Mouse (Mus musculus) liver (tissue): ENCODE measurements around the gene Hoxc8.

Source experiments
- DNase-seq: peaks from one replicate; pipeline ENCODE4 v3.0.0-alpha.2; 2020; ENCODE audit warnings: mixed read lengths

Hoxc8 gene

GRCm38 (mm10) chr15:102983716-102984115 is 6.7 kb upstream of the Hoxc8 start:
- DNase-seq: no peak

- no peak for DNase-seq
These were observed 5.9 kb upstream of the Hoxc8 start for GRCm38 (mm10) chr15:102984521-102984920.

- DNase-seq: no peak
These were observed 5.5 kb upstream of the Hoxc8 start for GRCm38 (mm10) chr15:102984925-102985324.

- DNase-seq: peak; percentile 84
These were observed 3.1 kb upstream of the Hoxc8 start for GRCm38 (mm10) chr15:102987124-102987833.

- no peak for DNase-seq
These were observed 2.3 kb upstream of the Hoxc8 start for GRCm38 (mm10) chr15:102988078-102988477.

- DNase-seq: no peak
These were observed 1.4 kb downstream of the Hoxc8 start for GRCm38 (mm10) chr15:102991782-102992181.

GRCm38 (mm10) chr15:102992206-102992605 is 1.8 kb downstream of the Hoxc8 start:
- DNase-seq: no peak

GRCm38 (mm10) chr15:102992863-102993262 is 2.5 kb downstream of the Hoxc8 start:
- no peak for DNase-seq

GRCm38 (mm10) chr15:102996548-102996947 is 6.1 kb downstream of the Hoxc8 start:
- no peak for DNase-seq

GRCm38 (mm10) chr15:102997431-102997830 is 7.0 kb downstream of the Hoxc8 start:
- no peak for DNase-seq

- no peak for DNase-seq
These were observed 7.5 kb downstream of the Hoxc8 start, which contains the start of gene Hoxc6 for GRCm38 (mm10) chr15:102997939-102998355. Gene Hoxc6 (plus strand): TSS chr15:102998257.

- DNase-seq: no peak
These were observed 8.3 kb downstream of the Hoxc8 start for GRCm38 (mm10) chr15:102998608-102999182.

- peak; percentile 70 for DNase-seq
These were observed 8.9 kb downstream of the Hoxc8 start for GRCm38 (mm10) chr15:102999183-102999831.

- no peak for DNase-seq
These were observed 9.5 kb downstream of the Hoxc8 start for GRCm38 (mm10) chr15:102999955-103000354.

- no peak for DNase-seq
These were observed 10.1 kb downstream of the Hoxc8 start for GRCm38 (mm10) chr15:103000501-103000901.

GRCm38 (mm10) chr15:103001370-103001769 is 11.0 kb downstream of the Hoxc8 start:
- DNase-seq: no peak

GRCm38 (mm10) chr15:103002156-103002555 is 11.7 kb downstream of the Hoxc8 start:
- no peak for DNase-seq

GRCm38 (mm10) chr15:103002821-103003448 is 12.5 kb downstream of the Hoxc8 start:
- DNase-seq: no peak

GRCm38 (mm10) chr15:103005308-103005707 is 14.9 kb downstream of the Hoxc8 start:
- DNase-seq: no peak

GRCm38 (mm10) chr15:103005797-103006196 is 15.4 kb downstream of the Hoxc8 start:
- no peak for DNase-seq

GRCm38 (mm10) chr15:103006326-103006725 is 15.9 kb downstream of the Hoxc8 start:
- no peak for DNase-seq

GRCm38 (mm10) chr15:103009265-103010111 is 19.1 kb downstream of the Hoxc8 start:
- no peak for DNase-seq
